Mouse (Mus musculus) frontal cortex, postnatal 36 days (tissue): ENCODE data around the gene Ubfd1.

Experiments
- DNase-seq, 2 experiments: peaks; one replicate each; pipeline ENCODE4 v3.0.0; 2022; ENCODE audit warnings: low spot score in 2 of 2

Ubfd1 gene

DNA sequence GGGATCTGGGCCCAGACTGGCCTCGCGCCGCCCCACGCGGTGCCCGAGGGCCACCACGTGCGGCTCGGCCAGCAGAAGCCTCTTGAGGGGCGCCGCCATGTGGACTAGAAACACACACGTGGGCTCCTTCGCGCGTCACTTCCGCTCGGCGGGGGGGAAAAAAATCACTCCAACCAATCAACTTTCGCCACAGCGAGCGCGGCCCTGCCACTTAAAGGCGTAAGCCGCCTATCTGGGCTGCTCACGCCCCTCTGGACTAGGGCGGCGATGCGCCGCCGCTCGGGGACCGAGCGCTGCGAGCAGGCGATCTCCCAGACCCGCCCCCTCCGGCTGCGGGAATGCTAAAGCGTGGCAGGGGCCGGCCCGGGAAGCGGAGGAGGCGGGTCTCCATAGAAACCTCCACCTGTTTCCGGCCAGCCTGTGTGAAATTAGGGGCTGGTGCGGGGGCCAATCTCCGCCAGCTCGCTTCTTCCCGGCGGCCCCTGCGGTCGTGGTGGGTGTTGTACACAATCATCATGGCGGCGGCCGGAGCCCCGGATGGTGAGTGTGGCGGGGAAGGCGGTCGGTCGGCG is at the start of gene Ubfd1, which contains the start of gene Ears2:
Gene Ubfd1 (plus strand): TSS at position 231 of the 572 bp plus-strand sequence.
Gene Ears2 (minus strand): TSS at position 319 of the 572 bp plus-strand sequence.
- peak; percentile 97 to 99 for DNase-seq

DNA sequence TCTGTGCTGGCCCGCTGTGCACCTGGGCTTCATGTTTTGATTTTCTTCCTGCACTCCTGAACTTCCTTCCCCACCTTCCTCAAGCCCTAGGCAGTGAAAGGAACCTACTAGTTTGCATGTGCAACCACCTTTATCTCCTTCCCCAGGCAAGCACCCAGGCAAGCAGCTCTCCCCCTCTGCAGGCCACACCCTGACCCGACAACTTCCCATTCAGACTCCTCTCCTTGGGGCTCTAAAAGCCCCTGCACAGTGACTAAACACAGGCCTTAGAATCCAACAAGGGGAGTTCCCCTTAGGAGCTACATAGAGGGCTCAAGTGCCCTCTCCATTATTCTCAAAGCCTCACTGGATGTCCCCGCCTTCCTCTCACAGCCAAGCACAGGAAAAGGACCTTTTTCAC is 48.7 kb upstream of the Ubfd1 start:
- DNase-seq, result no peak

DNA sequence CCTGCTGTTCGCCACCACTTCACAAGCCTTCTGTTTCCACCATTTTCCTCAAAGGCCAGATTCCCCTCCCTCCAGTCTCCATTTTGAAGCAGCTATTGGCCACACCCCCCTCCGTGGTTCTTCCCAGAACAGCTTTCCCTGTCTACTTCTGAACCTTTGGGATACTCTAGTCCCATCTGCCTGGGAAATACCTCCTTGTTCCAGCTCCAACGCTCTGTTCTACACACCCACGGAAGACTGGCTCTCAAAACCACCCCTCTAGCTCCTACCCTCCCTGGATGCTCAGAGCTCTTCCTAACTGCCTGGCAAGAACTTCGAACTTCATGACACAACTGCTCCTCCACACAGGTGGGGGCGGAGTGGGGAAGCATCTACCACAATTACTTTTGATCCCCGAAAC is 48.0 kb upstream of the Ubfd1 start:
- DNase-seq, result peak; percentile 53 to 73

DNA sequence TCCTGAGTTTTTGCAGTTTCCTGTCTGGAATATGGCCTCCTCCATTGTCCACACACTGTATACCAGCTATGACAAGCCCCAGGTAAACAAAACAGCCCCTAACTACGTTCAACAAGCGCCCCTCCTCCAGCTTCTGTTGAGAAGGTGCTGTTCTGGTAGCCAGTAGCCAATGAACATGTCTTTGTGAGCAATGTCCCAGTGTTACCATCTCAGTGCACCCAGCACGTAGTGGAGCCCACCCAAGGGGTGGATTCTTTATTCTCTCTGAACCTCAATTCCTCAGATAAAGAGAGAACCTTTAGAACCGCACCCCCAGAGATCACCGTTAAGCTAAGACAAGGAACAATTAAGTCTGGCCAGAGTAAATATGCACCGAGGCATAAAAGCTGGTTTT is 46.7 kb upstream of the Ubfd1 start:
- no peak for DNase-seq

DNA sequence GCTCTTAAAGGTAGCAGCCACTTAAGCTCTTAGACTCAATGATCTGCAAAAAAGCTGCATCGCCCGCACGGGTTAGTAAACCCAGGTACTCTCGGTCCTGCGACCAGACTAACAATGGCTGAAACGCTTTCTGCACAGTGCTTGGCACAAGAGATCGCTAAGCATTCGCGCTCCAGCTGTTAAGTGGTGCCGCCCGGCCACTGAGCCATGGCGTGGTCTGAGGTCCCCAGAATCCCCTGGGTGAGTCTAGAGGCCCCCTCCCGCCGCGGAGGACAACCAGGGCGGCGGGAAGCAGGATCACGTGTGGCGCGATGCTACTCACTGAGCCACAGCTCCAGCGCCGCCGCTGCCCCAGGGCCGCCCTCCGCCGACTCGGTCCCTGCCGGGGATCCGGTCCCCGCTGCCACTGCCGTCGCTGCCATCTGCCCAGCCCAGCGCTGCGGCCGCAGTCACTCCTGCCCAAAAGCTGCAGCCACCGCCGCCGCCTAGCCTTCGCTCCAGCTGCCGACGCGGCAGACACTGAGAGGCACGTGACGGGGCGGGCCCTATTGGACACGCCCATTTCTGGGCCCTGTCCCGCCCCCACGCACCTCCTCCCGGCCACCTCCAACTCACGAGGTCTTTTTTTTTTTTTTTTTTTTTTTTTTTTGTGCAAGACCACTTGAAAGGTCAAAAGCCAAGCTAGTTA is 46.2 kb upstream of the Ubfd1 start, which contains the start of gene Gga2:
Gene Gga2 (minus strand): TSS at position 556 of the 688 bp plus-strand sequence.
- peak; percentile 83 to 85 for DNase-seq

DNA sequence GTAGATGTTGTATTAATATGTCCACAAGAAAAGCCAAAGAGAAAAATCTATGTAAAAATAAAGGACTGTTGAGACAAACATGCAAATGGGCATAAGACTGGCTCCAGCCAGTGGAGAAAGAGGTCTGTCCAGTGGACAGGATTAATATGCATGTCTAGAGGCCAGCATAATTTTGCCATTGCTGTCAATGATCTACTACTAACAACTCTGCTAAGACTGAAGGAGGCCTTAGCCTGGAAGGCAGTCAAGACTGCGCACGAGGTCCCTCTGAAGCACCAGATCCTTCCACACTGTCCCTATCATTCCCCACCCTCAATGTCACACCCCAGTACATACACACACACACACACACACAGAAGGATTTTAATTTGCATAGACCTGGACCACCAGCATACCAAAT is 44.8 kb upstream of the Ubfd1 start:
- no peak for DNase-seq

DNA sequence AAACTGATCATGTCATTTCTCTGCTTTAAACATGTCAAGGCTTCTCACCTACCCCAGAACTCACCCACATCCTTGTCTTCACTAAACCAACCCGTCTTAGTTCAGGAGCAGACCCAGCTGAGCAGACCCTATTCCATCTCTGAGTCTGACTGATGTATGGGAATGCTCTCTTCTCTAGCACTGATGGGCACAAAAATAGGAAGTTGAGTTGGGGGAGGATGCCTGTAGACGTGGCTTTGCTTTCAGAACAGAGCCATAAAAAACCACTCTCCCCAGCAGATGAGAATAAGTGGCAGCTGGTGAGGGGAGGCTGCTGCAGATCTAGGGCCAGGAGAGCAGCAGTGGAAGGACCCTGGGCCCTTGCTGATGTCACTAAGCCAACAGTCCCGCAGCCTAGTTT is 33.6 kb upstream of the Ubfd1 start:
- DNase-seq, result no peak

DNA sequence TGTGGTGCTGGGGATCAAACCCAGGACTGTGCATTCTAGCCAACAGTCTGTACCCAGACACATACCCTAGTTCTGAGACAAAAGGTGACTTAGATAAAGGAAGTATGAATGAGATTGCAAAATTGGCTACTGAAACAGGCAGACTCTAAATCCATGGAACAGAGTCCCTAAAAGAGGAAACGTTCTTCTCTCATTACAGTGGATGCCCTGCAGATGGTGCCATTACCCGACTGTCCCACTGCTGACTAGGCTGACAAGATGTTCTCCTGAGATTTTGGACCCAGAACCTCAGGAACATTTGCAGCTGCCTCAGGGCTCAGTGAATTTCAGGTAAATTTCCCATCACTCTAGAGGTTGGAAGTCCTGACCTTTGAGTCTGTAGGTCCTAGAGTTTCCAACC is 32.6 kb upstream of the Ubfd1 start:
- no peak for DNase-seq

DNA sequence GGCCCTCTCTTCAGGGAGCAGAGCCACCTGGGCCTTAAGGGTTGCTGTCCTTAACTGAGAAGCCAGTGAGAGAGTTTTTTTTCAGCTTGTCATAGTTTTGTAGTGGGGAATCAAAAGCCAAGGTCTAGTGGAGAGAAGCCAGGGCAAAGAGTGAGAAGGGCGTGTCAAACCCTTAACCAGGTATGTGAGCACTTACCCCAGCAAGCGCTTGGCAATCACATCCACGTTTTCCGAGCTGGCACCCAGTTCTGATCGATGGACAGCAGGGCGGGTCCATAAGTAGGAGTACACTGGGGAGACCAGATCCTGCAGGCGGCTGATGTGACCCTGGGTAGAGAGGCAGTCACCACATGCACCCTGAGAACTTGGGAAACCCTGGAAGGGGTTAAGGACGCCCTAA is 22.9 kb upstream of the Ubfd1 start:
- no peak for DNase-seq

DNA sequence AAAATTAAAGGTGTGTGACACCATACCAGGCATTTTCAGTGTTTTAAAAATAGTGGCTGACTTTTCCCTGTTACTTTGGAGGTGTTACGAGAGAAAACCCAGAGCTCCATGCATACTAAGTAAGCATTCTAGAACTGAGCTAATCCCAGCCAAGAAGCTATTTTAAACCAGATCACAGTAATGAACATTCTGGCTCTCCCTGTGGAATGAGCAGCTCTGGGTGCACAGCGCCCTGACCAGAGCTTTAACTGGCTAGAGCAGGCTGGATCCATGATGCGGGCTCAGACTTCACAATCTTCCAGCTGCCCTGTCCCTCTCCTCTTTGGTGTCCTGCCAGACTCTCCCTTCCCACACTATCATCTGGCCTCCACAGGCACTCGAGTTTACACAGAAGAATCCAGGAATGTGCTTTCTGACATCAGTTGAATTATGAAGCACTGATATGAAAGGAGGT is 21.8 kb upstream of the Ubfd1 start:
- peak; percentile 19 to 44 for DNase-seq

DNA sequence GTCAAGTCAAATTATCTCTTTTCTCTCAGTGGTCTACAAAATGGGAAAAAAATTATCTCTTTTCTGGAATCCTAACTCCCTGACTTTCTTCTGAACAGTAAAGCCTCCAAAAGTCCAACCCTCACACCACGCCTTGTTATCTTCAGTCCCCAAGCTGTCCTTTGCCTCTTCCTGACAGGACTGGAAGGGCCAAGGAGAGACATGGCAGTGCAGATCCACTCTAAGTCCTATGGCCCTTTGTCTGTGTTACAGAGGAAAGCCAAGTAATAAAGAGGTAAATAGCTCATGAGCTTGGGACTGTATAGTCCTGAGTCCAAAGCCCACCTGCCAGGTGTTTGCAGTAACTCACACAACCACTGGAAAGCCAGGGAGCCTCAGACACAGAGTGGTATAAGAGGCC is 21.3 kb upstream of the Ubfd1 start:
- no peak for DNase-seq

DNA sequence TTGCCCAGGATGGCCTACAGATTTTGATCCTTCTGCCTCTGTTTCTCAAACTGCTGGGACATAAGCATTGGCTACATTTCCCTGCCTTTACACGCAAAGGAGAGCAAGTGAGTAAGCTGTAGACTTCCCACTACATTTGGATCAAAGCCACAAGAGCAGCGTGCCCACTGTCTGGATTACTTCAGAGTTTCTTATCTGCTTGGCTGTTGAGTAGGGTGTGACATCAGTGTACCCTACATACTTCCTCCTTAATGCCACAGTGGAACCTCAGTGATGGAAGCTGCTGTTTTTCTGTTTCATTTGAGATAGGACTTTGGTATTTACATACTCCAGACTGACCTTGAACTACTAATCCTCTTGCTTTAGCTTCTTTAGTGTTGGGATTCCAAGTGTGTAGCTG is 20.2 kb upstream of the Ubfd1 start:
- no peak for DNase-seq

DNA sequence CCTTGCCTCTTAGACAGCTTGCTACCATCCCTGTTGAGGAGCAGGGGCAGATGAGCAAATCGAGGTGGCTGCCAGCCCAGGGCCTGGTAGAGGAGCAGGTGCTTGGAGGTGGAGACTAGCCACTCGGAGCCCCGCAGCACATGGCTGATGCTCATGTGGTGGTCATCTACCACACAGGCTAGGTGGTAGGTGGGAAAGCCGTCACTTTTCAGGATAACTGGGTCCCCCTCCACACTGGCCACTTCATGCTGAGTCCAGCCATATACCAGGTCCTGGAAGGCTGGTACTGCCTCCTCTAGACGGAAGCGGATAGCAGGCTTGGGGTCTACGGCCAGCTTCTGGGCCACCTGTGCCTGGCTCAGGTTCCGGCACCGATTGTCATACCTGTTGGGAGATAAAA is 18.8 kb upstream of the Ubfd1 start:
- no peak for DNase-seq

DNA sequence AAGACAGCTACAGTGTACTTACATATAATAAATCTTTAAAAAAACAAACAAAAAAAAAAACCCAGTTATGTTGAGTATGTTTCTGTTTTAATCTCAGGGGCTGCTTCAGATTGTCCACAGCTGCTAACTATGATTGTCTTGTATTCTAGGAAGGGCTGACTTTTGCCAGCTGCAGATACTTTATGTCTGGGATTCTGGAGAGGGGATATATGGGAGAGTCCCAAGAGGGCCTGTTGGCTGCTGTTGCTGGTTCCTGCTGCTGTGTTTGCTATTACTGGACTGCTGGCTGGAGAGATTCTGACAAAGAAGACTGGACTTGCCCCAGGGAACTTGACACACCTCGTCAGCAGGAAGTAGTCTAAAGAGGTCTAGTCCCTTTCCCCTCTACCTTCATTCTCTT is 16.1 kb upstream of the Ubfd1 start:
- no peak for DNase-seq

DNA sequence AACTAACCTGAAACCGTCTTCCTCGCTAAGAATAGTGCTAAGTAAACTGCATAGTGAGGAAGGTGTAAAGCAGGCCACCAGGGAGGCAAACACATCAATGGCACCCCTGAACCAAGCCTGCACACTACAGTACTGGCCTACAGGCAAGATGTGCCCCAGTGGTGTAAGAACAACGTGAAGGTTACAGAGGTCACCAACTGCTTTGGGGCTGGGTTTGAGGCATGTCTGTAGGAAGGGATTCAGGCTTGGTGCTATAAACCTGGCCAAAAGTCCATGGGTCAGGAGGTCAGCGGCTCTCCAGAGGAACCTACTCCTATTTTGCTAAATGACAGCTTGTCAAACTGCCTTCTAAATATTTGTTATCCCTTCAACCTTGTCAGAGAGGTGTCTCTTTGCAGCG is 10.3 kb upstream of the Ubfd1 start:
- no peak for DNase-seq

DNA sequence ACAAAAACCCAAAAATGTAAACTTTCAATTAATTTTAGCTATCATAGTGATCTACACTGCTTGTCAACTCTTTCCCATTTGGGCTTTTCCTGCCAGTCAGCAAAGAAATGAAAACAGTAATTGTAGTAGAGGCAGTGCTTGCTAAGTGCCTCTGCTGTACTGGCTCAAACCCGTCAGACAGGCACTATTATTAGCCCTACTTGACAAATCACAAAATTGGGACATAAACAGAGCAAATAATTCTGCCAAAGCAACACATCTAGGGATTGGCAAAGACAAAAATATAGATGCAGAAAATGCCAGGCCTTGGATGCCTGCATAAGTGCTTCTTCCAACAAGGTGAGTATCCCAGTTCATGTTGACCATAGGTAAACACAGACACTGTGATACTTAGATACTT is 1.3 kb upstream of the Ubfd1 start:
- DNase-seq, result no peak

DNA sequence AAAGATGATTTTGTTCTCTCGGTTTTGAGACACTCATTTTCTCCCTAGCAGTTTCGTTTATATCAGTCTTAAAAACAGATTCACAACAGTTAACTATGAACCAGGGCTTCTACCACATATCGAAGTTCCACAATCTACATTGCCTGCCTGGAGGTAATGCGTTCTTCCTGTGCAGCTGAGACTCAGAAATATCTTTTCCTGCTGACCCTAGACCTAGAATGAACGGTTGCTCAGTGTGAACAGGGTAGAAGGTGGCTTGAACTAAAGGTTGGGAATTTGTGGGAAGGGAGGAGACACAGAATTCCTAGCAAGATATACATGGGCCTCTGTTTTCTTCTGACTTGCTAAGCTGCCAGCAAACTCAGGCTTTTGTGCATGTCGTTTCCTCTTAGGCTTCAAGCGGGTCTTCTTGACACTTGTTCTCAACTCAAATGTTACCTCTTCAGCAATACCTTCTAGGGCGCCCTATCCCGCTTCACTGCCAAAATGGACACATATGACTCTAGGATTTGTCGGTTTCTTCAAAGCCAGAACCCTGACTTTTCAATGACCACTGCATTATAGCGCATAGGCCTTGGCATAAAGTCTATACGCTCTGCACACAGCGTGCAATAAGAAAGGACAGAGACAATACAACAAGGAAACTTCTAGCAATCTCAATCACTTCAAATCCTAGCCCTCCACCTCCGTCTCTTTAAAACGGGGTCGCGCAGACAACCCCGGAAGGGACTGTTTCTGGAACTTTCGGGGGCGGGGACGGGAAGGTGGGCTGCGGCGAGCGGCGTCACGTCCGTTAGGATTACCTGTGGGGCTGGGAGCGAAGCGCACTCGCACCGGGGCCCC is 652 bp upstream of the Ubfd1 start:
- DNase-seq, result no peak

DNA sequence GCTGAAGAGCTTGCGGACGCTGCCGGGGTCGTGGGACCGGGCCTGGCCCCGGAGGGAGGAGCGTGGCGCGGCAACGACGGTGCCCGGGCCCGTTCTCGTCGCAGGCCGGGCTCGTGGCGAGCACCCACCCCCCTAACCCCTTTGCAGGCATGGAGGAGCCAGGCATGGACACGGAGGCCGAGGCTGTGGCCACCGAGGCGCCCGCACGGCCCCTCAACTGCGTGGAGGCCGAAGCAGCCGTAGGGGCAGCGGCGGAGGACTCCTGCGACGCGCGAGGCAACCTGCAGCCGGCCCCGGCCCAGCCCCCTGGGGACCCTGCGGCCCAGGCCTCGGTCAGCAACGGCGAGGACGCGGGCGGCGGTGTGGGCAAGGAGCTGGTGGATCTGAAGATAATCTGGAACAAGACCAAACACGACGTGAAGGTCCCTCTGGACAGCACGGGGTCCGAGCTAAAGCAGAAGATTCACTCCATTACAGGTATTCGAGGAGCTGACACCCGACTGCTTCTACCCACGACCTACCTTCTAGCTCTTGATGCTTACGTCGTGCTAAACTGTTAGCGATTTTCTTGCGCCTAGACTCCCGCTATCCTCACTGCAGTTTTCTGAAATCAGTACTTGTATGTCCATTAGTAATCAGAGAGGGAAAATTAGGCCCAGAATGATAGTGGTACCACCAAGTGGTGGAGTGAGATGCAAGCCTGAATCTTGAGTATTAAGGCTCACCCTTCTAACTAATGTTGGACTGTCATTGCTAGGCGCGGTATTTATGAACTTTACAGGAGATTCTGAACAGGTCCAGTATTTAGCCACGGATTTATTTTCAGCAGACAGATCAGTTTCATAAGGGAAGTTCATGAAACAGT is 774 bp downstream of the Ubfd1 start:
- peak in 1 of 2 experiments; percentile 21 for DNase-seq

DNA sequence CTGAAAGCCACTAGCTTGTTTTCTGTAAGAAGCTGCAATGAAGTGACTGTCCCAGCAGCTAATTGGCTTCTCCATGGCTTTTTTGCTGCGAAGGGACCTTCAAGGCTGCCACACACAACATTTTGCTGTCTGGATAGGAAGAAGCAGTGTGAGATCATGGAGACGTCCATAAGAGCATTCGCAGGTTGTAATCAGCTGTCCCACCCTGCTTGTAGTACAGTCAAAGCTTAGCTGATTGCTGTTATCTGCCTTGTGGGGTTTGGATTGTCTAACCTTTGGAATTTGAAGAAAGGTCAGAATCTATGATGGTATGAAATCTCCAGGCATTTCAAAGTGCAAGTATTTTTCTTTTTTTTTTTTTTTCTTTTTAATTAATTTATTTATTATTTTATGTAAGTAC is 7.4 kb downstream of the Ubfd1 start:
- DNase-seq, result no peak

DNA sequence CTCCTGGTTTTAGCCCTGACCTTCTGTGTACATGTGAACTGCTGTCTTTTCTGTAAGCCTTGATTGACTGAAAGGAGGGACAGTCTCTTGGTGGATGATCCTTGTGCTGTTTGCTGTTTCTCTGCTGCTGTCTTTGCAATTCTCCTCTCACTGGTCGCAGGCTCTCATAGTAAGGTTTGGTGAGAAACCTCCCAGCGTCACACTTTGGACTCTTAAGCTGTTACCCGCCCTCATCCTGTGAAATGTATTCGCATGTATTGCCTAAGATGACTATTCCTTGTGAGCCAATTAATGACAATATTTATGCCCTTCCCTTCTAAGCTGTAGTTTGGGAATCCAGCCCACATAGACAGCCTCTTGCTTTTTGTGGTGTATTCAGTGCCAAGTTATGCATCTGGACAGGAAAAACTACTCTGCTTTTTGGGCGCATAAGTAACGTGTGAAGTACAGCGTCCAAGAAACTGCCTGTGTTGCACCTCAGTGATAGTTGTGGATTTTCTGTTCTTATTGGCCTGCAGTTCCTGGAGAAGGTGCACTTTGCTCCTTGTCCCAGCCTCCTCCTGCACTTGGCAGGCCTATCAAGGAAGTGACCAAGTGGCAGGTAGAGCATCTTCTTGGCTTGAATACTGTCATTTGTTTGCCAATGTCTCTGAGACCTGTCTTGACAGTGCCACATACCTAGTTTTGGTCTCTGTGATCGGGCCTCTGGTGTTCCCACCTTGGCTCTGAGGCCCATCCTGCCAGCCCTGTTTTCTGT is 13.0 kb downstream of the Ubfd1 start:
- no peak for DNase-seq

DNA sequence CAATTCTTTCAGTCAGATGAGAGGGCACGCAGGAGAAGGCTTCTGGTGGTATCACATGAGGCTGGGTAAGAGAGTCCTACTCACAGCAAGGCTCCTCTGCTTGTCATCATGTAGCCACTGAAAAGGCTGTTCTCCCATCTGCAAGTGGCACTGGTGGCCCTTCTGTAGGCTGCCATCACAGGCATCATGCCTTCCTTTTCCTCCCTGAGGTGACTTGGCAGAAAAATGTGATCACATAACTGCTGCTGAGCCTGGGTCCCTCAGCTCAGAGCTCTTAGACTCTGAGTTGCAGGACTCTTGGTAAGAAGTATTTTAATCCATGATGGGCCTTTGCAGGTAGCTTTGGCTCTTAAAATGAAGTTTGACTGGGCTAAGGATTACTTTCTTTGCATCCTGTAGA is 14.1 kb downstream of the Ubfd1 start:
- no peak for DNase-seq
